Mouse (Mus musculus) liver, embryonic 14.5 days (tissue): ENCODE measurements around the gene Ccdc40. TPM values are rescaled to one million over a fixed set of nuclear protein-coding genes. Genes with fewer than 3 reads are reported as not detected.

Source experiments
- ATAC-seq: fragments of 200-750 bp; cut with Nextera tagmentation; 2 replicates; pipeline ENCODE4 v1.8.0; 2017; ENCODE audit warnings: moderate number of reproducible peaks, mild to moderate bottlenecking, moderate library complexity; ENCODE audit not compliant: insufficient read depth
- DNase-seq, 3 experiments: peaks; one replicate each; pipeline ENCODE4 v3.0.0-alpha.2; 2012 to 2013; ENCODE audit warnings: low read depth in 3 of 3, low spot score in 3 of 3
- H3K27ac ChIP-seq: fragments of 300-500 bp; sonication (generic); 2 replicates; pipeline ENCODE4 v1.5.1; 2014; ENCODE audit warnings: moderate library complexity, mild to moderate bottlenecking, control low read depth, inconsistent platforms
- H3K27me3 ChIP-seq: fragments of 300-500 bp; sonication (generic); 2 replicates; pipeline ENCODE4 v1.6.1; 2014; ENCODE audit warnings: mild to moderate bottlenecking, low read length, moderate library complexity; ENCODE audit not compliant: control insufficient read depth, insufficient read depth
- H3K36me3 ChIP-seq: fragments of 300-500 bp; sonication (generic); replicated peaks from 2 replicates; pipeline ENCODE4 v1.6.1; 2014; ENCODE audit warnings: low read depth; ENCODE audit not compliant: control insufficient read depth, insufficient read depth
- H3K4me1 ChIP-seq, 2 experiments: fragments of 200-500 bp in 1 of 2; fragments of 300-500 bp in 1 of 2; sonication (generic) in 1 of 2; replicated peaks; 2 replicates each; pipeline ENCODE4 v1.6.1; 2012 to 2014; ENCODE audit warnings: antibody characterized with exemption in 1 of 2, inconsistent platforms in 1 of 2, low read length in 1 of 2; ENCODE audit not compliant: control insufficient read depth in 2 of 2, insufficient read depth in 2 of 2
- H3K4me2 ChIP-seq: fragments of 300-500 bp; sonication (generic); 2 replicates; pipeline ENCODE4 v1.6.1; 2014; ENCODE audit warnings: low read depth, mild to moderate bottlenecking, control low read depth, moderate library complexity
- H3K4me3 ChIP-seq, 2 experiments: fragments of 200-500 bp in 1 of 2; fragments of 300-500 bp in 1 of 2; sonication (generic) in 1 of 2; 2 replicates each; pipeline ENCODE4 v1.5.1; 2012 to 2014; ENCODE audit warnings: low read depth in 2 of 2, low read length in 2 of 2, mild to moderate bottlenecking in 2 of 2, control low read depth in 1 of 2, inconsistent platforms in 1 of 2, moderate library complexity in 1 of 2; ENCODE audit not compliant: insufficient read depth in 1 of 2
- H3K9ac ChIP-seq: fragments of 300-500 bp; sonication (generic); replicated peaks from 2 replicates; pipeline ENCODE4 v1.6.1; 2014; ENCODE audit warnings: mild to moderate bottlenecking, control low read depth, moderate library complexity
- H3K9me3 ChIP-seq: fragments of 300-500 bp; sonication (generic); 2 replicates; pipeline ENCODE4 v1.6.1; 2016; ENCODE audit warnings: low read length, mixed read lengths; ENCODE audit not compliant: control insufficient read depth
- CTCF ChIP-seq: IDR thresholded peaks from 2 replicates; pipeline ENCODE4 v1.5.1; 2016; ENCODE audit warnings: antibody characterized with exemption, low read depth, control low read depth
- EP300 ChIP-seq: IDR thresholded peaks from 2 replicates; pipeline ENCODE4 v1.6.1; 2016; ENCODE audit warnings: antibody characterized with exemption, low read depth
- WGBS: fragments of 180-500 bp; shearing (Covaris S2); extraction: QIAGEN DNeasy Blood & Tissue Kit; methylation state at CpG from one replicate; pipeline ENCODE4 v1.1.7; 2014; ENCODE audit not compliant: insufficient replicate concordance; 5-methylcytosine and 5-hydroxymethylcytosine counted together
- polyA plus RNA-seq, 2 experiments: library from polyadenylated mRNA; depleted of rRNA in 1 of 2; stranded (reverse) in 1 of 2; unstranded in 1 of 2; fragments of >200 nt; fragmentation: Nextera tagmentation in 1 of 2; extraction: Ambion mirVana in 1 of 2; gene quantifications; 2 replicates each; pipeline versions ENCODE4 v1.2.1 to v1.2.3; 2012 to 2014

The Ccdc40 gene
- polyA plus RNA-seq, 2 experiments = 0.42 to 0.59 TPM

DNA sequence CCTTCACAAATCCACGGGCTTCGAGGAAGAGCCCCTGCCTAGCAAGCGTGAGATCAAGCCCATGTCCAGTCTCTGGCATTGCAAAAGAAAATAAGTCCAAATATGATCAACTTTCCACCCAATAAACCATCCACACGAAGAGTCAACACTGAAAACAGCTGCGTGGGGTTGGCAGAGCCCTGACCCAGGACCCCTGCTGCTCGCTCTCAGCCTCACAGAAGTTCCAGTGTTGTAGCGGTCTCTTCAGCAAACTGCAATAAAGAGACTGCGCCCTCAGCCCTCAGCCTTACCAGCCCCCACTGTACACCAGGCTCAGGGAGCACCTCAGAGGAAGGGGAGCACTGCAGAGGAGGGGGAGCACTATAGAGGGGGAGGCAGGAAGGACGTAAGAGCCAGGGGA lies 2.7 kb upstream of the Ccdc40 start:
- DNase-seq = no peak
- Histone ChIP-seq H3K27ac (no peak overlapping the region), H3K9ac (no peak overlapping the region), H3K27me3 (peaks cover 29% of the 10 kb centered on the region), H3K4me1 (no peaks in the 10 kb centered on the region; a peak in 1 of 4 replicates), H3K4me2 (no peak overlapping the region), H3K36me3 (no peaks in the 10 kb centered on the region), H3K4me3 (no peak overlapping the region), H3K9me3 (no peaks in the 10 kb centered on the region)
- ATAC-seq = no peak
- TF ChIP-seq EP300 = no peak
- no peak for TF ChIP-seq CTCF
- WGBS = 69% methylated on average over 9 of the region's 9 CpGs

DNA sequence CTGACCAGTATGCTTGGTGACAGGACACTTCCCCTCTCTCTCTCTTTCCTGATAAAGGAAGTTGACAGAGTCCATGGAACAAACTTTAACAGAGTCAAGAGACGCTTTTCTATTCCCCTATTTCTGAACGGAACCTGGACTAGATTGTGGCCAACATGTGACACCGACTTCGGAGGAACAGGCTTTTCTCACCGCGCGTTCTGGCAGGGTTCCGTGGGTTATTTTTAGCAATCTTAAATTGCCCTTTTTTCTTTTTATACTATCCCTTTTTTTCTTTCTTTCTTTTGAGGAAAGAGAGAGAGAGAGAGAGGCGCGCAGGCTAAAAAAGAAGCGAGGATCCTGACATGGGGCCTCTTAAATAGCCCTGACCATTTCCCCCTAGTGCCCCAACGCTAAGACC lies 781 bp upstream of the Ccdc40 start:
- DNase-seq (no peak), ATAC-seq (no peak)
- 3% methylated on average over 12 of the region's 12 CpGs for WGBS
- H3K27me3 ChIP-seq = peaks cover 29% of the 10 kb centered on the region
- H3K27ac ChIP-seq = no peak overlapping the region
- H3K4me3 ChIP-seq = peak overlapping the region; percentile 52 to 53
- H3K4me1 ChIP-seq = no peaks in the 10 kb centered on the region; a peak in 1 of 4 replicates
- TF ChIP-seq CTCF (no peak), EP300 (no peak)
- H3K9me3 ChIP-seq = no peaks in the 10 kb centered on the region
- H3K4me2 ChIP-seq = peak overlapping the region; percentile 71
- no peaks in the 10 kb centered on the region for H3K36me3 ChIP-seq
- H3K9ac ChIP-seq = 0 out of 2 replicates have a peak overlapping the region, but pooled peaks have one; percentile 1

DNA sequence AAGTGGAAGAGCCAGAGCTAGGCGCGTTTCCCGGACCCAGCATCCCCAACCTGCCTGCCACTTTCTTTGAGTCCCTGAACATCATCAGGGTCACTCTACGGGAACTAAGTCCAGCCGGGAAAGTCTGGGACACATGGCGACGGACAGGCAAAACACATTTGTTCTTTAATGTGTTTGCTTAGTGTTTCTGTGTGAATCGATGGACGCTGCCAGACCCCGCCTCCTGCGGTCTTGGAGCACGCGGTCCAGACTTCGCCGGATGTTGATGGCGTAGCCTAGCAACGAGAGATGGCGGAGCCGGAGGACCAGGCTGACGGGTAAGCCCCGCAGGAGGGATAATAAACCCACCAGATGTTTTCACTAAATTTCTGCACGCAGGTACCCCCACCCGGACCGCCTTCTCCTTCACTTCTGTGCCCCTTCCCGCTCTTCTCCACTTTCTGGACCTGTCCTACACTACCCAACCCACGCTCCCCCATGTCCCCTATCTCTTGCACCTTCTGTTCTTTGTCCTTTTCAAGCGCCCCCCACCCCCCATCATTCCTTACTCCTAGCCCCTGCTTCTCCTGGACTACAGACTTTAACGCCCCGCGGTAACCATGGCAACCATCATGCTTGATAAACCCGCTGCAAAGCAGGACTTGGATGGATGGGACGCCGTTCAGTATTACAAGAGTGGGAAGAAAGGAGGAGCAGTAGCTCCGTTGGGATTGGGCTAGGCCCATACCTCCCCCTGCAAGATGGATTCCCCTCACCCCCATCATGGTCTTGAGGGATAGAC lies 664 bp downstream of the Ccdc40 start:
- H3K9ac ChIP-seq = no peak overlapping the region
- peak overlapping the region; percentile 37 to 53; a peak in 3 of 4 replicates for H3K4me3 ChIP-seq
- H3K9me3 ChIP-seq = no peaks in the 10 kb centered on the region
- WGBS = 3% methylated on average over 34 of the region's 34 CpGs
- TF ChIP-seq EP300 = no peak
- no peak for TF ChIP-seq CTCF
- DNase-seq = no peak
- H3K27me3 ChIP-seq = peaks cover 29% of the 10 kb centered on the region
- no peaks in the 10 kb centered on the region; a peak in 1 of 4 replicates for H3K4me1 ChIP-seq
- no peak overlapping the region for H3K27ac ChIP-seq
- no peaks in the 10 kb centered on the region for H3K36me3 ChIP-seq
- H3K4me2 ChIP-seq = peak overlapping the region; percentile 71
- ATAC-seq = peak; percentile 57; the same call in 1 of the 2 replicates

DNA sequence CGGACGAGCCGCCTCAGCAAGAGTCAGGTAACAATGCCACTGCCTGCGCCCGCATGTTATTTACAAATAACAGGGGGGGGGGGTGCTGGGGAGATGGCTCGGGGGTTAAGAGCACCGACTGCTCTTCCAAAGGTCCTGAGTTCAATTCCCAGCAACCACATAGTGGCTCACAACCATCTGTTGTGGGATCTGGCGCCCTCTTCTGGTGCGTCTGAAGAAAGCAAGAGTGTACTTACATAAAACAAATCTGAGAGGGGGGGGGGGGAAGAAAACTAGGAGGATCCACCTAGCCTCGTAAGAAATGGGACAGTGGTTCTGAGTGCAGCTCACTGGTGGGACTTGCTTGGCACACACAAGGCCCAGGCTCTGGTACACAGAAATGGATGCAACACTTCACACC lies 6.4 kb downstream of the Ccdc40 start:
- 75% methylated on average over 10 of the region's 10 CpGs for WGBS
- Histone ChIP-seq H3K4me2 (no peak overlapping the region), H3K27ac (no peak overlapping the region), H3K9me3 (no peaks in the 10 kb centered on the region), H3K9ac (no peak overlapping the region), H3K27me3 (peaks cover 3% of the 10 kb centered on the region), H3K4me3 (no peak overlapping the region), H3K4me1 (0 out of 4 replicates have a peak, but pooled peaks cover 0 to 3% of the 10 kb centered on the region in 2 experiments), H3K36me3 (no peaks in the 10 kb centered on the region)
- no peak for TF ChIP-seq CTCF
- DNase-seq (no peak), ATAC-seq (no peak)

DNA sequence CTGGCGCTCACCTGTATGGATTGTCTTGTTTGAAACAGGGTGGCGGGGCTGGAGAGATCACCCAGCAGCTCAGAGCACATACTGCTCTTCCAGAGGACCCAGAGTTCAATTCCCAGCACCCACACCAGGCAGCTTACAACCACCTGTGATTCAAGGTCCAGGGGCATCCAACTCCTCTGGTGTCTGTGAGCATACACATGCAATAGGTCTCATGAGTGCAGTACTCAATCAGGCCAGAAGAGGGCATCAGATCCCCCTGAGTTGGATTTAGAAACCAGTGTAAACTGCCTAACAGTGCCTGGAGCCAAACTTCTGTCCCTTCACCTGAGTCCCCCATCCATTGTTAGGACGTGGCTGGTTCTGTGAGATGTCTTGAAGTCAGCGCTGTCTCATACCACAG lies 7.2 kb downstream of the Ccdc40 start:
- Histone ChIP-seq H3K27ac (no peak overlapping the region), H3K4me3 (no peak overlapping the region), H3K9me3 (no peaks in the 10 kb centered on the region), H3K27me3 (no peaks in the 10 kb centered on the region; the same call in 1 of the 2 replicates), H3K9ac (no peak overlapping the region), H3K4me2 (no peak overlapping the region), H3K36me3 (no peaks in the 10 kb centered on the region), H3K4me1 (0 out of 4 replicates have a peak, but pooled peaks cover 0 to 3% of the 10 kb centered on the region in 2 experiments)
- 60% methylated on average over 4 of the region's 4 CpGs for WGBS
- TF ChIP-seq CTCF (peak; percentile 79), EP300 (no peak)
- ATAC-seq = no peak
- DNase-seq = peak in 1 of 3 experiments; percentile 35
